Mouse (Mus musculus) liver, embryonic 11.5 days (tissue): Measurements from ENCODE around the gene Brox. TPM values are rescaled to one million over a fixed set of nuclear protein-coding genes. Genes with fewer than 3 reads are reported as not detected.
"Not testable (repeated sequence)": the region's sequence is repeated elsewhere in the genome, so short reads cannot be mapped to it uniquely, and the experiment has no call there.

ENCODE experiments used
- ATAC-seq: fragments of 200-750 bp; cut with Nextera tagmentation; replicated peaks from 2 replicates; pipeline ENCODE4 v1.8.0; 2017; ENCODE audit warnings: moderate number of reproducible peaks, mild to moderate bottlenecking, moderate TSS enrichment, moderate library complexity; ENCODE audit not compliant: low FRiP score
- DNase-seq: peaks from one replicate; pipeline ENCODE4 v3.0.0-alpha.2; 2017; ENCODE audit warnings: low spot score
- H3K27ac ChIP-seq: fragments of 300-500 bp; sonication (generic); 2 replicates; pipeline ENCODE4 v1.5.1; 2014; ENCODE audit warnings: mild to moderate bottlenecking, low read depth, low read length, control low read depth
- H3K27me3 ChIP-seq: fragments of 300-500 bp; sonication (generic); replicated peaks from 2 replicates; pipeline ENCODE4 v1.6.1; 2014; ENCODE audit warnings: low read length, mixed read lengths; ENCODE audit not compliant: control insufficient read depth, insufficient read depth
- H3K36me3 ChIP-seq: fragments of 300-500 bp; sonication (generic); 2 replicates; pipeline ENCODE4 v1.6.1; 2014; ENCODE audit warnings: mild to moderate bottlenecking, low read length, moderate library complexity, mixed read lengths; ENCODE audit not compliant: control insufficient read depth, insufficient read depth
- H3K4me1 ChIP-seq: fragments of 300-500 bp; sonication (generic); replicated peaks from 2 replicates; pipeline ENCODE4 v1.6.1; 2014; ENCODE audit warnings: low read length, mixed read lengths; ENCODE audit not compliant: control insufficient read depth, insufficient read depth
- H3K4me2 ChIP-seq: fragments of 300-500 bp; sonication (generic); 2 replicates; pipeline ENCODE4 v1.6.1; 2014; ENCODE audit warnings: mild to moderate bottlenecking, control low read depth, moderate library complexity
- H3K4me3 ChIP-seq: fragments of 300-500 bp; sonication (generic); 2 replicates; pipeline ENCODE4 v1.5.1; 2014; ENCODE audit warnings: low read depth, low read length, control low read depth
- H3K9ac ChIP-seq: fragments of 300-500 bp; sonication (generic); 2 replicates; pipeline ENCODE4 v1.6.1; 2014; ENCODE audit warnings: low read depth, low read length, control low read depth
- H3K9me3 ChIP-seq: fragments of 300-500 bp; sonication (generic); 2 replicates; pipeline ENCODE4 v1.6.1; 2016; ENCODE audit warnings: low read length, inconsistent platforms, mixed read lengths; ENCODE audit not compliant: control insufficient read depth
- WGBS: fragments of 180-500 bp; shearing (Covaris S2); extraction: QIAGEN DNeasy Blood & Tissue Kit; methylation state at CpG from one replicate; pipeline ENCODE4 v1.1.7; 2014; 5-methylcytosine and 5-hydroxymethylcytosine counted together
- polyA plus RNA-seq: library from polyadenylated mRNA; unstranded; fragments of >200 nt; fragmentation: Nextera tagmentation; extraction: Ambion mirVana; gene quantifications from 2 replicates; pipeline ENCODE4 v1.2.1, GENCODE M21; 2014

The Brox gene
- polyA plus RNA-seq, 1 experiment from 2014 or later, result 27.2 TPM

- peaks cover 26% of the 10 kb centered on the region for H3K36me3 ChIP-seq
Measured at GRCm38 (mm10) chr1:183320708-183321107, 23.6 kb upstream of the Brox start.

GRCm38 (mm10) chr1:183315783-183316182, 18.7 kb upstream of the Brox start:
- Histone ChIP-seq H3K27ac (no peak overlapping the region), H3K4me2 (no peak overlapping the region), H3K36me3 (peaks cover 22% of the 10 kb centered on the region), H3K9me3 (no peaks in the 10 kb centered on the region), H3K9ac (no peak overlapping the region), H3K4me3 (no peak overlapping the region), H3K4me1 (no peaks in the 10 kb centered on the region), H3K27me3 (no peaks in the 10 kb centered on the region)
- WGBS, result 80% methylated on average over 2 of the region's 2 CpGs
- no peak for DNase-seq
- no peak; the same call in 1 of the 2 replicates for ATAC-seq

More at GRCm38 (mm10) chr1:183320708-183321107, 23.6 kb upstream of the Brox start:
- H3K27ac ChIP-seq, result no peak overlapping the region
- H3K4me3 ChIP-seq, result no peak overlapping the region
- ATAC-seq (no peak), DNase-seq (no peak)
- H3K9ac ChIP-seq, result no peak overlapping the region
- no peaks in the 10 kb centered on the region for H3K4me1 ChIP-seq
- peaks cover 3% of the 10 kb centered on the region; the same call in 1 of the 2 replicates for H3K9me3 ChIP-seq
- H3K4me2 ChIP-seq, result no peak overlapping the region
- 62% methylated on average over 3 of the region's 3 CpGs for WGBS
- H3K27me3 ChIP-seq, result no peaks in the 10 kb centered on the region

GRCm38 (mm10) chr1:183312076-183312475, 15.0 kb upstream of the Brox start:
- Histone ChIP-seq H3K4me3 (no peak overlapping the region), H3K4me2 (no peak overlapping the region), H3K27me3 (no peaks in the 10 kb centered on the region), H3K4me1 (no peaks in the 10 kb centered on the region), H3K9ac (no peak overlapping the region), H3K27ac (no peak overlapping the region), H3K9me3 (no peaks in the 10 kb centered on the region), H3K36me3 (peaks cover 17% of the 10 kb centered on the region)
- DNase-seq, result no peak
- WGBS, result 88% methylated on average over 2 of the region's 2 CpGs
- no peak for ATAC-seq

- DNase-seq, H3K9ac ChIP-seq, H3K9me3 ChIP-seq, H3K27me3 ChIP-seq, H3K27ac ChIP-seq, H3K4me3 ChIP-seq, H3K4me1 ChIP-seq, H3K4me2 ChIP-seq, H3K36me3 ChIP-seq, ATAC-seq: not testable (repeated sequence)
- WGBS, result 91% methylated on average over 2 of the region's 2 CpGs
Measured at GRCm38 (mm10) chr1:183309601-183310000, 12.5 kb upstream of the Brox start.

GRCm38 (mm10) chr1:183308476-183308875, 11.4 kb upstream of the Brox start:
- no peaks in the 10 kb centered on the region for H3K27me3 ChIP-seq
- H3K4me1 ChIP-seq, result no peaks in the 10 kb centered on the region
- 88% methylated on average over 1 of the region's 1 CpGs for WGBS
- H3K4me3 ChIP-seq, result no peak overlapping the region
- no peaks in the 10 kb centered on the region for H3K9me3 ChIP-seq
- no peak overlapping the region for H3K27ac ChIP-seq
- H3K9ac ChIP-seq, result no peak overlapping the region
- H3K4me2 ChIP-seq, result no peak overlapping the region
- ATAC-seq (no peak), DNase-seq (no peak)
- H3K36me3 ChIP-seq, result peaks cover 2% of the 10 kb centered on the region; the same call in 1 of the 2 replicates

GRCm38 (mm10) chr1:183307555-183307954, 10.5 kb upstream of the Brox start:
- ATAC-seq (no peak), DNase-seq (no peak)
- H3K9me3 ChIP-seq, result no peaks in the 10 kb centered on the region
- no peak overlapping the region for H3K27ac ChIP-seq
- no peak overlapping the region for H3K9ac ChIP-seq
- no peaks in the 10 kb centered on the region for H3K4me1 ChIP-seq
- no peak overlapping the region for H3K4me2 ChIP-seq
- H3K36me3 ChIP-seq, result peaks cover 2% of the 10 kb centered on the region; the same call in 1 of the 2 replicates
- H3K4me3 ChIP-seq, result no peak overlapping the region
- WGBS, result 79% methylated on average over 3 of the region's 3 CpGs
- no peaks in the 10 kb centered on the region for H3K27me3 ChIP-seq

- H3K36me3 ChIP-seq, result no peaks in the 10 kb centered on the region
- no peak overlapping the region for H3K9ac ChIP-seq
- DNase-seq (peak; percentile 100), ATAC-seq (no peak)
- WGBS, result 84% methylated on average over 6 of the region's 6 CpGs
- no peak overlapping the region for H3K27ac ChIP-seq
- no peak overlapping the region for H3K4me3 ChIP-seq
- no peaks in the 10 kb centered on the region for H3K9me3 ChIP-seq
- H3K4me2 ChIP-seq, result no peak overlapping the region
- no peaks in the 10 kb centered on the region for H3K27me3 ChIP-seq
- no peaks in the 10 kb centered on the region for H3K4me1 ChIP-seq
Measured at GRCm38 (mm10) chr1:183299161-183299560, 2.1 kb upstream of the Brox start.

- Histone ChIP-seq H3K9me3 (no peaks in the 10 kb centered on the region), H3K4me2 (peak overlapping the region; percentile 60), H3K9ac (peak overlapping the region; percentile 54), H3K36me3 (no peaks in the 10 kb centered on the region), H3K27ac (peak overlapping the region; percentile 36; the same call in 1 of the 2 replicates), H3K27me3 (no peaks in the 10 kb centered on the region), H3K4me1 (no peaks in the 10 kb centered on the region), H3K4me3 (peak overlapping the region; percentile 57)
- WGBS, result under 1% methylated on average over 20 of the region's 20 CpGs
- DNase-seq (peak; percentile 64), ATAC-seq (peak; percentile 60)
Measured at GRCm38 (mm10) chr1:183297886-183298489, 919 bp upstream of the Brox start.

GRCm38 (mm10) chr1:183297473-183297885, 410 bp upstream of the Brox start:
- DNase-seq (peak; percentile 75), ATAC-seq (peak; percentile 60)
- peak overlapping the region; percentile 54 for H3K9ac ChIP-seq
- H3K4me2 ChIP-seq, result peak overlapping the region; percentile 60
- WGBS, result under 1% methylated on average over 30 of the region's 30 CpGs
- H3K36me3 ChIP-seq, result no peaks in the 10 kb centered on the region
- no peaks in the 10 kb centered on the region for H3K4me1 ChIP-seq
- peak overlapping the region; percentile 36; the same call in 1 of the 2 replicates for H3K27ac ChIP-seq
- no peaks in the 10 kb centered on the region for H3K27me3 ChIP-seq
- no peaks in the 10 kb centered on the region for H3K9me3 ChIP-seq
- H3K4me3 ChIP-seq, result peak overlapping the region; percentile 57
